Mouse (Mus musculus) CH12F3 (cell line): Measurements from ENCODE around the gene Cyp11a1.

Source experiments
- in situ Hi-C: fragments of 300-500 bp; cut with MboI; formaldehyde crosslinking; loops from 2 replicates; pipeline ENCODE4 v1.14.3; 2020; ENCODE audit warnings: low sequenced_read_pairs

Cyp11a1 gene

DNA sequence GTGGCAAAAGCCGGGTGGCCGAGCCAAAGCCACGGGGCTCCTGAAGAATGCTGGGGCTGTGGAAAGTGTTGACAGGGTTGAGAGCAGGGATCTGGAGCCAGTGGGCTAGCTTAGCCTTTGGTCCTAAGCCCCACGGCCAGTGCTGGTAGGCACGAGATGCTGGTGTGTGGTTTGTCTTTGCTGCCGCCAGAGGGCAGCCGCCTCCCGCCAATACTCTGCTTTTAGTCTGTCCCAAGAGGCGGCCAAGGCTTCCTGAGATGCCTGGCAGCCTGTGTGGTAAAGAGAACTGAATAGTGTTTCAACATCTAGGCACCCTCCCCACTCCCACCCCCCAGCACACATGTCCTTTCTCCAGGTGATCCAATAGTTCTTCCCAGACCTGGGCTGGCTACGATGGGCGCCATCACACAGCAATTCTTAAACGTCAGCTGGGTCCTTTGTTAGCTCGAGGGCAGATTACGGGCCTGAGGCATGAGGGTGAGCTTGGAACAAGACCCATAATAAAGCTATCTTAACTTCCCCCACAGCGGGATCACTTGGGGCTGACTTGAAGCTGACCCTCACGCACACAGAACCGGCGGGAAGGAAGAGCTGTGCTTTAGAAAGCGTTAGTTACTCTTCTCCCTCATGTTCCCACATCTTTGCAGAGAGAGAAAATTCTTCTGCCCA is 32.4 kb downstream of the Cyp11a1 start:
- in situ Hi-C loops, result no loop called here

DNA sequence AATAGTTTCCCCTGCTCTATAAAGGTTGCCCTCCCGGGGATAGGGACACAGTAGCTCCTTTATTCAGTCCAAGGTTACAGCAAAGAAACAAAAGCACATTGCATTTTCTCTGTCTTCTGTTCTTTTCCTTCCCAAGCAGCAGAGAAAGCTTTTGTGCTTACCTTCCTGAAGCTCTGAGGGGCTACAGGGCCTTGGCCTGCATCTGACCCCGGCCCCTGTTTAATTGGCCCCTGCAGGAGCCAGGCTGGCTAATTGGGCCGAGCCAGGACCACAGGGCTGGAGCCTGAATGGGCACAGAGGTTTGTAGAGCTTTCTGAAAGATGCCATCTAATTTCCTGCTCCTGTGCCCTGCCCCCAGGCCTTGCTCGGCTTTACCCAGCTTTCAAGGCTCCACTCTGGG is 34.8 kb downstream of the Cyp11a1 start:
- in situ Hi-C loops, result no loop called here

GRCm38 (mm10) chr9:58042391-58042790 is 36.2 kb downstream of the Cyp11a1 start:
- in situ Hi-C loops, result no loop called here

DNA sequence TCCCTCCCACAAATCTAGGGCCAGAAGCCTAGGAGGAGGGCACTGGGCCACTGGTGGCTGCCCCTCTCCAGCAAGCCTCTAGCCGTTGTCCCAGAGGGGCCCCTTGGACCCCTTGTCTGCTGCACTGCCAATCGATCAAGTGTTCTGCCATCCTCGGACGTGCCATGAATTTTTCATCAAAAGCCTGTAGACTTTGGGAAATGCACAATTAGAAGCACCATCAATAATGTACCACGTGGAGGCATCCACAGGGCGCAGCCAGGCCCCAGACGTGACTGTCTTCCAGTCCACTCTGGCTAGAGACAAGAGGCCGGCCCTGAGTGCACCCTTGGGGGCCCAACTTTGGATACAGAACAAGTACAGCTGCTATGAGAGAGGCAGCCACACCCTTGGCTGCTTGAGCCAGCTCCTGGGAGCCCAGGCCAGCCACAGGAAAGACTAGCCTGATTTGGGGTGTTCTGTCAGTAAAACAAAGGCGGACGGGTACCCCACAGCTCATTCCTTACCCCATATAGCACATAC is 37.3 kb downstream of the Cyp11a1 start:
- in situ Hi-C loops, result no loop called here

DNA sequence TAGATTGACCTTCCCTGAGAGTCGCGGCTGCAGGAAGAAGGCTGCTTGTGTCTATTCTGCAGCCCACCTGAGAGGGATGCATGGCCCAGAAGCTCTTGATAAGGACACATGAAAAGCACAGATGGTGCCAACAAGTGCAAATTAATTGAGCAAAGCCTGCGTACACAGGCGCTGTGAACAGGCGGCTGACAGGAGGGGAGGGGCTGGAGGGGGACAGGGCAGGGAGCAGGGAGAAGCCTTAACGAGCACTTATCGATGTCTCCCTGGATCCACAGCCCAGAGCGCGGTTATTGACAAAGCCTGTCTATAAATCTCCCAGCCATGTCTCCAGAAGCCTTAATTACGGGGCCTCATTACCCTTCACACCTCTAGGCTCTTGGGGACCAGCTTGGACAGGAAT is 38.6 kb downstream of the Cyp11a1 start:
- in situ Hi-C loops, result no loop called here

DNA sequence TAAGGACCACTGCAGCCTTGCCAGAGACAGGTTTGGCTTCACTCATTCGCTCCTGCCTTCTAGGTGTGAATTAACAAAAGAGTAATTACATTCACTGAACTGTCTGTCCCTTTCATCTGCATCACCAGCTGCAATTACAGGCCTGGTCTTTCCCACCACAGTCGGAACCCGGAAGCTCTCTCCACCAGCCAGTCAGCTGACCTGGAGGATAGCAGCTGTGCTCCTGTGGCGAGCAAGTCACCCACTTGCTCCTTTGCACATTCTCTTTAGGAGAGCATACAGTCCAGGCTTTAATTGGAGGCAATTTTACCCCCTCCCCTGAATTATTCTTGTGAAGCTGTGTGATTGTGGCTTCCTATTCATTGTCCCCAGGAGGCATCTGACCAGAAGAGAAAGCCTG is 39.4 kb downstream of the Cyp11a1 start:
- in situ Hi-C loops, result no loop called here

DNA sequence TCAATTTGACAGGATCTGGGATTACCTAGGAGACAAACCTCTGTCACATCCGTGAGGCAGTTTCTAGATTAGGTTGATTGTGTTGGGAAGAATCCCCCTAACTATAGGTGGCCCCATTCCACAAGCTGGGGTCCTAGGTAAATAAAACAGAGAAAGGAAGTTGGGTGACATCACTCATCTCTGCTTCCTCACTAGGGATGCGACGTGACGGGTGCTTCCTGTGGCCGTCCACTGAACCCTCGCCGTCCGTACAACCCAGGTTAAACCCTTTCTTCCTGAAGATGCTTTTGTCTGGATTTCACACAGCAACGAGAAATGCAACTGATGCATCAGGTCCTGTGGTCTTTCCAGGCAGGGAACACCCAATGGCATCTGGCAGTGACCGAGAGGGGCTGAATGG is 40.9 kb downstream of the Cyp11a1 start:
- in situ Hi-C loops, result no loop called here

DNA sequence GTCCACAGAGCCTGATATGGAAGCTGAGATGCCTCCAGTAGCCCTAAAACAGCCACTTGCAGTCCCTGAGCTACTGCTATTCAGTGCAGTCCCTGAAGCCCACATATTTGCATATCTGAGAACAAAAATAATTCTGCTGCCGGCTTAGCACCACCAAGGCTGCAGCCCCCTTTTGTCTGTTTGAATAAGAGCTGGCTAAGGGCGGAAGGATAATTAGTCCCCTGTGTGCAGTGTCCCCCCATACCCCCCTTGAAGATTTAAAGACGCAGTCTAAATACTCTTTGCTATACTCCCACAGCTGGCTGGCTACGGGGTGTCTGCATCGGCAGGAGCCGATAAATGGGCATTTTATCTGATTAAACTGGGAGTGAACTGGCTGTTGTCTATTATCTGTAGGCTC is 42.4 kb downstream of the Cyp11a1 start:
- in situ Hi-C loops, result no loop called here

- in situ Hi-C loops, result no loop called here
These were observed 43.0 kb downstream of the Cyp11a1 start for GRCm38 (mm10) chr9:58049186-58049585.

- in situ Hi-C loops, result loop anchor here (5.0 kb wide), 1 partner anchor 152 kb away; the partner anchor contains the start of genes Islr and Islr2
These were observed 43.6 kb downstream of the Cyp11a1 start for GRCm38 (mm10) chr9:58049861-58050260.

- in situ Hi-C loops, result loop anchor here (5.0 kb wide), 1 partner anchor 150 kb away; the partner anchor contains the start of genes Islr and Islr2
These were observed 45.7 kb downstream of the Cyp11a1 start for GRCm38 (mm10) chr9:58051937-58052336.

DNA sequence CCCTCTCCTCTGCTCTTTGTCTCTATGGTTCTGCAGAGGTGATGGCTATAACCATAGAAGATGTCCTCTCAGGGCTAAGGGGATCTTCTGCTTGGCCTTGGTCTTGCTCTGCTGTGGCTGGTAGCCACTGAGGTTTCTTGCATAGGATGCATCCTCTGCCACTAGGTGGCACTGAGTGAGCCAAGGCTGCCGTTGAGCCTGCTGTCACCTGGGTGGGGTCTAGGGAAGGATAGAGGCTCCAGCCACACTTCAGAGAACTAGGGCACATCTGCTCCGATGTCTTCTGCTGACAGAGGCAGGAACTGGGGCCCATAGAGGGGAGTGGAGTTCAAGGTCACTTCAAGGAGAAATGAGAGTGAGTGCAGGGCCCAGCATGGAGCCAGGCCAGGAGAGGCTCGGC is 46.9 kb downstream of the Cyp11a1 start:
- in situ Hi-C loops, result loop anchor here (5.0 kb wide), 1 partner anchor 149 kb away; the partner anchor contains the start of genes Islr and Islr2

DNA sequence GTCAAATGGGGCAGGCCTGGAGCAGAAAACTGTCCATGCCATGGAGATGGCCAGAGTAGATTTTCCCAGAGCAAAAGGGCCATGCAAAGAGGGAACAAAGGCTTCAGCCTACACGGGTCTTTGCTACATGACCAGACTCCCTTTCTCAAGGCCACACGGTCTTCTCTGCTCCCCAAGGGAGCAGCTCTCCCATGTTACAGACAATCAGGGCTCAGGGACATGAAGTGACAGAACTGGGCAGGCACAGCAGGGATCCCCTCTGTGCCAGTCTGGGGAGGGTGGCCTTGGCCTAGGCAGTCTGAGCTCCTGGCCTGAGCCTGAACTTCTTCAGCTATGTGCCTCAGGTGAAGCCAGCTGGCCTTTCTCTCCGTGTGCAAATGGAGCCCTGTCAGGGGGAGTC is 47.3 kb downstream of the Cyp11a1 start:
- in situ Hi-C loops, result loop anchor here (5.0 kb wide), 1 partner anchor 149 kb away; the partner anchor contains the start of genes Islr and Islr2

- in situ Hi-C loops, result loop anchor here (5.0 kb wide), 1 partner anchor 148 kb away; the partner anchor contains the start of genes Islr and Islr2
These were observed 47.8 kb downstream of the Cyp11a1 start for GRCm38 (mm10) chr9:58054032-58054431.

DNA sequence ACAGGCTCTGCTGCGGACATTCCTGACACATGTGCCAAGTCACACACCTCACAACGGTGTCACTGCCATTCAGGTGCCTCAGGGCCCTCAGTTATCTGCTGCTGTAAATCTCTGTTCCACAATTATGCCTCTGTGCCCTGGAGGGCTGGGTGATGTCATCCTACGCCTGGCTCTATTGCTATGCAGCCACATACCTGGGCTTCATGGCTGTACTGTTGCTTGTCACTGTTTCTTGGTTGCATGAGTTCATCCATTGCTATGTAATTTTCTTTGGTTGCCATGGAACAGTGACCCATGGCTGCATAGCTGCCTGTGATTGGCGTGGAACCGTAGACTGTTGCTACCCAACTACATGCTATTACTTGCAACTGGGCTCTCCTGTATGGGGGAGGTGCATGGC is 49.5 kb downstream of the Cyp11a1 start:
- in situ Hi-C loops, result no loop called here

GRCm38 (mm10) chr9:58059920-58060319 is 53.7 kb downstream of the Cyp11a1 start:
- in situ Hi-C loops, result no loop called here

DNA sequence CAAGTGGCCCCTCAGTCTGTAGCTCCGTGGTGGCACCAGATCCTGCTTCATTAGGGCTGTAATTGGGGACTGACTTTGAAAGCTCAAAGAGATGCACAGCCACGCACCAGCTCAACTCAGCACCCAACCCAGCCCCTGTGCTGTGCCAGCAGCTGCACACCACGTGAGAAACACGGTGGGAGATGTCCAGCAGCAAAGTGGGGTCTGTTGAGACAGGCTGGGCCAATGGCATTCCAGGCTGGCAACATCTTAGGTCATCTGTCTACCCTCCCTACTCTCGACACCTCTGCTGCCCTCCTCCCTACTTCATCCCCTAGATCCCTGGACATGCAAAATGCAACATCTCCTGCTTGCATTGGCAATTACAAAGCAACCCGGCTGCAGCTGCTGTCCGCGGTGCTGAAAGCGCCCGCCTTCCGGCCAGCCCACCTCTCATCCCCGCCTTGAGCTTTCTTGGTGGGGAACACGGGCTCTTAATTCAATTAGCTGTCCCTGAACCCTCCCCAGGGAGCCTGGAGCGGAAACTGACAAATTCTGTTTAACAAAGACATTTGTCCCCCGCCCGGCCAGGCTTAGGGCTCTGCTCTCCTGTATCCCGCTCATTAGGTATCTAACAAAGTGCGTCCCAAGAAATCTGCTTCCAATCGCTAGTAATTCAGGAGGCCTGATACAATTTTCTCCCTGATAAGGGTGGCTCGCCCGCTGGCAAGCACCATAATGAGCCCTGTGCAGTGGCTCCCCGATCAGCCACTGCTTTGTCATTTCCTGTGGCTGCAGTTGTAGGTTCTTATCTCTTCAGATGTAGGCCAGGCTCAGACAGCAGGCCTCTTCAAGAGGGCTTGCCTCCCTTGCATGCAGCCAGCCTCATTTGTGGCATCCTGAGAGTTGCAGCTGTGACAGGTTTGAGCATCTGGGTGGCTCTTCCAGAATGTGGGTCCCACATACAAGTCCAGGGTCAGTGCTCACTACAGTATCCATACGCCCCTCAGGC is 54.8 kb downstream of the Cyp11a1 start:
- in situ Hi-C loops, result no loop called here

GRCm38 (mm10) chr9:58063531-58063930 is 57.3 kb downstream of the Cyp11a1 start, which contains the start of gene Stra6:
TSS of gene Stra6 (plus strand) at chr9:58063788.
- in situ Hi-C loops, result no loop called here

DNA sequence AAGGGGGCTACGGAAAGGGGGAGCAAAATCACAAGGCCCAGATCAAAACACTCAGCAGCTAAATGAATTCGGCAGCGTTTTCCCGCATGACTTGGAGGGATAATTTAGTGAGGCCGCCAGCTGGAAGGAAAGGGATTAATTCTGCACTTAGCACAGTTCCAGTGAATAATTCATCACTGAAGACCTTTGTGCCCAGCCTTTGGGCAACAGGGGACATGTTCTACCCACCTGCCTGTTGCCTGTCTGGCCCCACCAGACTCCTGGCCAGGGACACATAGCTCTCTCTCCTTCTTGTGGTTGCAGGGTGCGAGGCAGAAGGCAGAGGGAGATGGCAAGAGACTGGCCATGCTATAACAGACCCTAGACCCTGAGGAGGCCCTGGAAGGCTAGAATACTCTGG is 59.3 kb downstream of the Cyp11a1 start:
- in situ Hi-C loops, result no loop called here

GRCm38 (mm10) chr9:58065977-58066730 is 59.9 kb downstream of the Cyp11a1 start:
- in situ Hi-C loops, result no loop called here

DNA sequence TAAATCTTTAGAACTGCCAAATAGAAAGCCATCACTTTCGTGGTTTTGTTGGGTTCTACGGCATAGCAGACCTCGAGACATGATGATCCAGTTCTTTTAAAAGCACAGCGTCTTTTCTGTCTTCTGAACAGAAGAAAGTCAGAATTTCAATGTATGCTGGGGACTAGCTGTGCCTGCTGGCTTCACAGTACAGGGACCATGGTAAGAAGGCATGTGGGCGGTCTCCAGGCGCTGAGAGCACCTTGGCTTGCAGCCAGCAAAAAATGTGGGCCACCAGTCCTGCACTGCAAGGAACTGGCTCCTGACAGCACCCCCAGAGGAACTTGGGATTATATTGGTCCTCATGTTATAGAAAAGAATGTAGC is 60.5 kb downstream of the Cyp11a1 start:
- in situ Hi-C loops, result no loop called here
